Mouse (Mus musculus) hindbrain, embryonic 12.5 days (tissue): ENCODE results near the gene Cldn11. TPM values are rescaled to one million over a fixed set of nuclear protein-coding genes. Genes with fewer than 3 reads are reported as not detected.

Experiments used
- ATAC-seq: fragments of 200-750 bp; cut with Nextera tagmentation; 2 replicates; pipeline ENCODE4 v1.8.0; 2017; ENCODE audit warnings: moderate TSS enrichment; ENCODE audit not compliant: low FRiP score
- H3K27ac ChIP-seq: fragments of 300-500 bp; sonication (generic); 2 replicates; pipeline ENCODE4 v1.5.1; 2016; ENCODE audit warnings: mild to moderate bottlenecking
- H3K27me3 ChIP-seq: fragments of 300-500 bp; sonication (generic); 2 replicates; pipeline ENCODE4 v1.6.1; 2016; ENCODE audit warnings: mild to moderate bottlenecking
- H3K36me3 ChIP-seq: fragments of 300-500 bp; sonication (generic); 2 replicates; pipeline ENCODE4 v1.6.1; 2016; ENCODE audit warnings: mild to moderate bottlenecking
- H3K4me1 ChIP-seq: fragments of 300-500 bp; sonication (generic); 2 replicates; pipeline ENCODE4 v1.6.1; 2016
- H3K4me2 ChIP-seq: fragments of 300-500 bp; sonication (generic); replicated peaks from 2 replicates; pipeline ENCODE4 v1.6.1; 2016; ENCODE audit warnings: mild to moderate bottlenecking
- H3K4me3 ChIP-seq: fragments of 300-500 bp; sonication (generic); 2 replicates; pipeline ENCODE4 v1.5.1; 2016; ENCODE audit warnings: mild to moderate bottlenecking
- H3K9ac ChIP-seq: fragments of 300-500 bp; sonication (generic); 2 replicates; pipeline ENCODE4 v1.6.1; 2016; ENCODE audit warnings: mild to moderate bottlenecking, moderate library complexity
- H3K9me3 ChIP-seq: fragments of 300-500 bp; sonication (generic); replicated peaks from 2 replicates; pipeline ENCODE4 v1.6.1; 2016; ENCODE audit warnings: mild to moderate bottlenecking
- WGBS: fragments of 180-500 bp; shearing (Covaris S2); methylation state at CpG from one replicate; pipeline ENCODE4 v1.1.7; 2016; 5-methylcytosine and 5-hydroxymethylcytosine counted together
- polyA plus RNA-seq: library from polyadenylated mRNA; unstranded; fragments of >200 nt; fragmentation: Nextera tagmentation; extraction: Ambion mirVana; gene quantifications from 2 replicates; pipeline ENCODE4 v1.2.1, GENCODE M21; 2016

Gene Cldn11
- polyA plus RNA-seq, 1 experiment from 2014 or later, result 31.3 TPM

DNA sequence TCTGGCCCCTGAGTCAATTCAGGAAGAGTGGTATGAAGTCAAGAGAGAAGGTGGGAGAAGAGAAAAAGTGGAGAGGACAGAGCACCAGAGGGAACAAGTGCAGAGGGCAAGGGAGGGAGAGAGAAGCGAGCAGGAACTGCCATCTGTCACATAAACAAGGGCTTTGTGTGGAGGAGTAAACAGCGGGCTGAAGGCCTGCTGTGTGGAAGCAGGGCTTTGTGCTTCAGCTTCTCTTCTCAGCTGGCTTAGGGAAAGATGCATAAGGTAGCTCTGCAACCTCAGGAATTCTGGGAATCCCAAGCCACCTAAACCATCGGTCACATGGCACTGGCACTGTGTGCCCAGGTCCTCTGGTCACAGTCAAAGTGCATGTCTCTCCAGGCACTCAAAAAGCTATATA is 64.1 kb downstream of the Cldn11 start:
- H3K4me3 ChIP-seq, result no peak overlapping the region
- ATAC-seq, result no peak
- WGBS, result 13% methylated on average over 3 of the region's 3 CpGs

More for the DNA sequence above, 64.1 kb downstream of the Cldn11 start:
- no peaks in the 10 kb centered on the region for H3K27me3 ChIP-seq
- H3K36me3 ChIP-seq, result no peaks in the 10 kb centered on the region
- peaks cover 20% of the 10 kb centered on the region for H3K4me1 ChIP-seq
- H3K4me2 ChIP-seq, result no peak overlapping the region
- H3K27ac ChIP-seq, result peak overlapping the region; percentile 26; the same call in 1 of the 2 replicates
- no peak overlapping the region for H3K9ac ChIP-seq
- no peaks in the 10 kb centered on the region for H3K9me3 ChIP-seq

Other genes with a start within 250 kb of the Cldn11 start
- gene Phc3, start 180.5 kb upstream of the Cldn11 start, polyA plus RNA-seq, result 6.5 and 8.1 TPM in 2 replicates
- 38.6 and 39.9 TPM in 2 replicates for gene Prkci, start 154.2 kb upstream of the Cldn11 start, polyA plus RNA-seq
- 51.9 and 52.8 TPM in 2 replicates for gene Skil, start 54.9 kb upstream of the Cldn11 start, polyA plus RNA-seq
- gene Slc7a14, start 160.5 kb downstream of the Cldn11 start, polyA plus RNA-seq, result 2.0 TPM in 2 replicates